Mouse (Mus musculus): ENCODE results near the gene Hormad2.

GRCm38 (mm10) chr11:4302363-4302913, 138.5 kb downstream of the Hormad2 start:
- TF ChIP-seq GABPA (IDR thresholded peaks at IDR 0.05; ENCODE audit: insufficient replicate concordance, low read depth, low read length), result no peak
- TF ChIP-seq USF2 (conservative IDR thresholded peaks at IDR 0.05; ENCODE audit: low read depth, low read length), result no peak
- TF ChIP-seq CTCF (conservative IDR thresholded peaks at IDR 0.05 in 1 of 2, IDR thresholded peaks at IDR 0.05 in 1 of 2; ENCODE audit: low read depth in 2 of 2, low read length in 2 of 2), result no peak
- no peak for TF ChIP-seq POLR2A (IDR thresholded peaks at IDR 0.05; ENCODE audit: low read depth, low read length)
- TF ChIP-seq ZNF384 (IDR thresholded peaks at IDR 0.05; ENCODE audit: low read depth, low read length), result no peak

Data from CH12.LX (cell line).